Mouse (Mus musculus) brown adipose tissue, adult 24 weeks (tissue): ENCODE data around the gene Npb. TPM values are rescaled to one million over a fixed set of nuclear protein-coding genes. Genes with fewer than 3 reads are reported as not detected.

Experiments used
- H3K27ac ChIP-seq: fragments of 200-500 bp; replicated peaks from 2 replicates; pipeline ENCODE4 v1.5.1; 2012; ENCODE audit warnings: low read depth, mild to moderate bottlenecking, low read length
- H3K4me1 ChIP-seq: fragments of 200-500 bp; 2 replicates; pipeline ENCODE4 v1.6.1; 2012; ENCODE audit warnings: low read length, mixed read lengths; ENCODE audit not compliant: control insufficient read depth, insufficient read depth, insufficient read length
- H3K4me3 ChIP-seq: fragments of 200-500 bp; 2 replicates; pipeline ENCODE4 v1.5.1; 2012; ENCODE audit warnings: low read depth, mild to moderate bottlenecking, low read length, moderate library complexity; ENCODE audit not compliant: insufficient read depth
- polyA plus RNA-seq: library from polyadenylated mRNA; stranded (reverse); fragments of >200 nt; gene quantifications from 2 replicates; pipeline ENCODE4 v1.2.4, GENCODE M21; 2012; ENCODE audit not compliant: missing spikeins, insufficient read depth, insufficient read length

The Npb gene
- polyA plus RNA-seq, 1 experiment: not detected

- Histone ChIP-seq H3K27ac (no peak overlapping the region), H3K4me1 (peaks cover 2% of the 10 kb centered on the region; the same call in 1 of the 2 replicates), H3K4me3 (no peak overlapping the region)
Observed at GRCm38 (mm10) chr11:120654741-120655140, 46.5 kb downstream of the Npb start.

GRCm38 (mm10) chr11:120657301-120657700 lies 49.0 kb downstream of the Npb start:
- Histone ChIP-seq H3K4me1 (peaks cover 3% of the 10 kb centered on the region; the same call in 1 of the 2 replicates), H3K27ac (no peak overlapping the region), H3K4me3 (no peak overlapping the region)

Other genes starting within 250 kb of the Npb start
- gene Fscn2, start 246.9 kb upstream of the Npb start, polyA plus RNA-seq: not detected in 2 replicates
- 6.2 and 7.3 TPM in 2 replicates for gene Faap100, start 229.7 kb upstream of the Npb start, polyA plus RNA-seq
- gene Nploc4, start 170.8 kb upstream of the Npb start, polyA plus RNA-seq: 27.2 and 35.9 TPM in 2 replicates
- gene Tspan10, start 165.8 kb upstream of the Npb start, polyA plus RNA-seq: not detected in 2 replicates
- gene Pde6g, start 155.0 kb upstream of the Npb start, polyA plus RNA-seq: not detected in 2 replicates
- 58.7 and 70.2 TPM in 2 replicates for gene Oxld1, start 150.4 kb upstream of the Npb start, polyA plus RNA-seq
- 5.7 and 8.6 TPM in 2 replicates for gene Ccdc137, start 150.4 kb upstream of the Npb start, polyA plus RNA-seq
- gene Arl16, start 140.9 kb upstream of the Npb start, polyA plus RNA-seq: 11.4 and 20.4 TPM in 2 replicates
- 278 and 304 TPM in 2 replicates for gene Mrpl12, start 123.9 kb upstream of the Npb start, polyA plus RNA-seq
- 32.9 and 33.9 TPM in 2 replicates for gene Slc25a10, start 116.6 kb upstream of the Npb start, polyA plus RNA-seq
- gene Gcgr, start 77.8 kb upstream of the Npb start, polyA plus RNA-seq: not detected in 2 replicates
- 24.6 and 28.0 TPM in 2 replicates for gene Mcrip1, start 58.8 kb upstream of the Npb start, polyA plus RNA-seq
- gene Ppp1r27, start 57.3 kb upstream of the Npb start, polyA plus RNA-seq: 4.1 and 5.5 TPM in 2 replicates
- 95.0 and 97.3 TPM in 2 replicates for gene P4hb, start 35.2 kb upstream of the Npb start, polyA plus RNA-seq
- 117 and 146 TPM in 2 replicates for gene Arhgdia, start 26.9 kb upstream of the Npb start, polyA plus RNA-seq
- 49.2 and 58.8 TPM in 2 replicates for gene Alyref, start 10.1 kb upstream of the Npb start, polyA plus RNA-seq
- gene Anapc11, start 10.1 kb upstream of the Npb start, polyA plus RNA-seq: 54.9 and 59.1 TPM in 2 replicates
- 104 and 131 TPM in 2 replicates for gene Pcyt2, start 9.5 kb downstream of the Npb start, polyA plus RNA-seq
- gene Sirt7, start 16.8 kb downstream of the Npb start, polyA plus RNA-seq: 5.8 and 10.5 TPM in 2 replicates
- 10.4 and 13.3 TPM in 2 replicates for gene Mafg, start 25.1 kb downstream of the Npb start, polyA plus RNA-seq
- 1.0 and 1.3 TPM in 2 replicates for gene Pycr1, start 35.3 kb downstream of the Npb start, polyA plus RNA-seq
- gene Myadml2, start 39.7 kb downstream of the Npb start, polyA plus RNA-seq: 2.7 and 3.8 TPM in 2 replicates
- gene Notum, start 52.7 kb downstream of the Npb start, polyA plus RNA-seq: not detected in 2 replicates
- gene Aspscr1, start 64.5 kb downstream of the Npb start, polyA plus RNA-seq: 33.3 and 33.7 TPM in 2 replicates
- 66.6 and 68.4 TPM in 2 replicates for gene Cenpx, start 105.3 kb downstream of the Npb start, polyA plus RNA-seq
- gene Lrrc45, start 105.4 kb downstream of the Npb start, polyA plus RNA-seq: 3.0 and 6.2 TPM in 2 replicates
- gene Rac3, start 113.0 kb downstream of the Npb start, polyA plus RNA-seq: 1.9 and 2.5 TPM in 2 replicates
- 9.4 and 15.5 TPM in 2 replicates for gene Dcxr, start 118.8 kb downstream of the Npb start, polyA plus RNA-seq
- gene Cbr2, start 123.6 kb downstream of the Npb start, polyA plus RNA-seq: 20.9 and 26.0 TPM in 2 replicates
- 14.9 and 15.4 TPM in 2 replicates for gene Hmga1b, start 154.3 kb downstream of the Npb start, polyA plus RNA-seq
- gene Rfng, start 175.7 kb downstream of the Npb start, polyA plus RNA-seq: 14.0 and 15.1 TPM in 2 replicates
- gene Gps1, start 175.8 kb downstream of the Npb start, polyA plus RNA-seq: 48.9 and 60.0 TPM in 2 replicates
- 20.1 and 31.0 TPM in 2 replicates for gene Dus1l, start 187.9 kb downstream of the Npb start, polyA plus RNA-seq
- gene Fasn, start 216.1 kb downstream of the Npb start, polyA plus RNA-seq: 5,806 and 7,060 TPM in 2 replicates